ENCODE assay signal across 17 mouse cellular contexts in genomic region chr8:104308341-104308740, GRCm38 (mm10). TPM values are rescaled to one million over a fixed set of nuclear protein-coding genes. Genes with fewer than 3 reads are reported as not detected.
A peak's percentile ranks its signal among the peaks of the same experiment; 100 is the strongest.
DNase-seq lines count a peak whose midpoint lies in the region; ATAC-seq and TF ChIP-seq lines count a peak whose summit lies in the region.
"Not testable (repeated sequence)": the region's sequence is repeated elsewhere in the genome, so short reads cannot be mapped to it uniquely, and the experiment has no call there.
"Had no signal": no experiment of that assay in that cellular context is flagged by ENCODE, and none has a peak within 500 bp of the region (broad histone marks: within the 10 kb centered on the region; RNA-seq: fewer than 3 reads in every experiment).

No protein-coding gene starts in this region.

- not testable (repeated sequence) for H3K27me3 ChIP-seq in intestine, embryonic 15.5 days (replicated peaks); intestine, postnatal 0 days (replicated peaks; ENCODE audit: control insufficient read depth, insufficient read depth, low read length); liver, embryonic 12.5 days (replicated peaks); stomach, postnatal 0 days (ENCODE audit: control insufficient read depth, insufficient read depth, low read length)

- ATAC-seq in intestine, embryonic 15.5 days = peak; percentile 66; the same call in 1 of the 2 replicates
- ATAC-seq in intestine, postnatal 0 days = 0 out of 2 replicates have a peak, but pooled peaks have one; percentile 31
- peak; percentile 51; the same call in 1 of the 2 replicates for ATAC-seq in liver, embryonic 12.5 days
- peak; percentile 45; the same call in 1 of the 2 replicates for ATAC-seq in stomach, postnatal 0 days (ENCODE audit: low FRiP score, low TSS enrichment)

- 45% methylated on average over 6 of the region's 6 CpGs for WGBS in intestine, embryonic 15.5 days
- 29% methylated on average over 6 of the region's 6 CpGs for WGBS in intestine, postnatal 0 days
- WGBS in liver, embryonic 12.5 days (ENCODE audit: insufficient replicate concordance) = 40% methylated on average over 6 of the region's 6 CpGs
- 39% methylated on average over 6 of the region's 6 CpGs for WGBS in stomach, postnatal 0 days

- TF ChIP-seq CTCF in intestine, postnatal 0 days (IDR thresholded peaks at IDR 0.05; ENCODE audit: low read depth); stomach, postnatal 0 days (IDR thresholded peaks at IDR 0.05; ENCODE audit: low read depth): not testable (repeated sequence)

- not testable (repeated sequence) for H3K9ac ChIP-seq in intestine, embryonic 15.5 days; intestine, postnatal 0 days (ENCODE audit: low read depth, low read length); liver, embryonic 12.5 days; stomach, postnatal 0 days (ENCODE audit: low read length)

- H3K4me2 ChIP-seq in intestine, embryonic 15.5 days (replicated peaks); intestine, postnatal 0 days (replicated peaks; ENCODE audit: low read depth); liver, embryonic 12.5 days; stomach, postnatal 0 days (replicated peaks; ENCODE audit: low read depth): not testable (repeated sequence)

- H3K9me3 ChIP-seq in intestine, embryonic 15.5 days; intestine, postnatal 0 days (ENCODE audit: control insufficient read depth); liver, embryonic 12.5 days (replicated peaks); stomach, postnatal 0 days (ENCODE audit: control insufficient read depth, low read length): not testable (repeated sequence)

- TF ChIP-seq EP300 in stomach, postnatal 0 days (optimal IDR thresholded peaks at IDR 0.05) = not testable (repeated sequence)

- H3K4me1 ChIP-seq in intestine, embryonic 15.5 days (replicated peaks); intestine, postnatal 0 days (replicated peaks; ENCODE audit: control insufficient read depth, insufficient read depth, low read length); liver, embryonic 12.5 days; stomach, postnatal 0 days (replicated peaks; ENCODE audit: control insufficient read depth, insufficient read depth): not testable (repeated sequence)

- H3K4me3 ChIP-seq in intestine, embryonic 15.5 days (replicated peaks); intestine, postnatal 0 days (ENCODE audit: low read depth, low read length); liver, embryonic 12.5 days; stomach, postnatal 0 days (ENCODE audit: low read depth, low read length): not testable (repeated sequence)

- peak; percentile 28 for DNase-seq in ES-CJ7 (ENCODE audit: low read depth, low spot score)
- peak; percentile 76 for DNase-seq in heart, adult 11 months
- DNase-seq in stomach, postnatal 0 days (ENCODE audit: low spot score) = not testable (repeated sequence)

- not testable (repeated sequence) for H3K36me3 ChIP-seq in intestine, embryonic 15.5 days; intestine, postnatal 0 days (ENCODE audit: control insufficient read depth, insufficient read depth); liver, embryonic 12.5 days; stomach, postnatal 0 days (ENCODE audit: control insufficient read depth, insufficient read depth, low read length)

- not testable (repeated sequence) for H3K27ac ChIP-seq in intestine, embryonic 15.5 days; intestine, postnatal 0 days (ENCODE audit: low read depth, low read length); liver, embryonic 12.5 days; stomach, postnatal 0 days (replicated peaks)

RNA-seq across cellular contexts. Expression of gene Gm45711, which starts 1.5 kb away (rescaled TPM):
- polyA plus RNA-seq in intestine, embryonic 15.5 days (2015; fragmentation: Nextera tagmentation; extraction: Ambion mirVana) = not detected in 2 replicates
- polyA plus RNA-seq in intestine, postnatal 0 days (2015; fragmentation: Nextera tagmentation; extraction: Ambion mirVana) = not detected in 2 replicates
- not detected in 2 replicates for polyA plus RNA-seq in liver, embryonic 12.5 days (2016; fragmentation: Nextera tagmentation; extraction: Ambion mirVana)
- polyA plus RNA-seq in stomach, postnatal 0 days (2015; fragmentation: Nextera tagmentation; extraction: Ambion mirVana) = not detected in 2 replicates
- polyA plus RNA-seq: activated CD4-positive, CD25-positive, alpha-beta regulatory T cell, adult 4 months; CD4-positive, CD25-positive, alpha-beta regulatory T cell, adult 4 months; cerebellum, adult 2 months; cortical plate, adult 2 months; embryonic facial prominence, embryonic 10.5 days; embryonic facial prominence, embryonic 12.5 days; embryonic facial prominence, embryonic 14.5 days; forebrain, embryonic 11.5 days; forebrain, embryonic 13.5 days; forebrain, embryonic 15.5 days; forebrain, postnatal 0 days had no signal

RNA-seq across cellular contexts. Expression of gene Cmtm1, which starts 1.6 kb away (rescaled TPM):
- polyA plus RNA-seq in intestine, embryonic 15.5 days (2015; fragmentation: Nextera tagmentation; extraction: Ambion mirVana) = not detected in 2 replicates
- not detected in 2 replicates for polyA plus RNA-seq in intestine, postnatal 0 days (2015; fragmentation: Nextera tagmentation; extraction: Ambion mirVana)
- not detected in 2 replicates for polyA plus RNA-seq in liver, embryonic 12.5 days (2016; fragmentation: Nextera tagmentation; extraction: Ambion mirVana)
- polyA plus RNA-seq in stomach, postnatal 0 days (2015; fragmentation: Nextera tagmentation; extraction: Ambion mirVana) = not detected in 2 replicates
- polyA plus RNA-seq: activated CD4-positive, CD25-positive, alpha-beta regulatory T cell, adult 4 months; CD4-positive, CD25-positive, alpha-beta regulatory T cell, adult 4 months; cerebellum, adult 2 months; cortical plate, adult 2 months; embryonic facial prominence, embryonic 10.5 days; embryonic facial prominence, embryonic 12.5 days; embryonic facial prominence, embryonic 14.5 days; forebrain, embryonic 11.5 days; forebrain, embryonic 13.5 days; forebrain, embryonic 15.5 days; forebrain, postnatal 0 days had no signal

RNA-seq across cellular contexts. Expression of gene Gm11020, which starts 13.0 kb away (rescaled TPM):
- polyA plus RNA-seq in intestine, embryonic 15.5 days (2015; fragmentation: Nextera tagmentation; extraction: Ambion mirVana) = not detected in 2 replicates
- not detected in 2 replicates for polyA plus RNA-seq in intestine, postnatal 0 days (2015; fragmentation: Nextera tagmentation; extraction: Ambion mirVana)
- not detected in 2 replicates for polyA plus RNA-seq in liver, embryonic 12.5 days (2016; fragmentation: Nextera tagmentation; extraction: Ambion mirVana)
- polyA plus RNA-seq in stomach, postnatal 0 days (2015; fragmentation: Nextera tagmentation; extraction: Ambion mirVana) = not detected in 2 replicates
- polyA plus RNA-seq: activated CD4-positive, CD25-positive, alpha-beta regulatory T cell, adult 4 months; CD4-positive, CD25-positive, alpha-beta regulatory T cell, adult 4 months; cerebellum, adult 2 months; cortical plate, adult 2 months; embryonic facial prominence, embryonic 10.5 days; embryonic facial prominence, embryonic 12.5 days; embryonic facial prominence, embryonic 14.5 days; forebrain, embryonic 11.5 days; forebrain, embryonic 13.5 days; forebrain, embryonic 15.5 days; forebrain, postnatal 0 days had no signal

RNA-seq across cellular contexts. Expression of gene Cmtm2b, which starts 13.7 kb away (rescaled TPM):
- not detected in 2 replicates for polyA plus RNA-seq in intestine, embryonic 15.5 days (2015; fragmentation: Nextera tagmentation; extraction: Ambion mirVana)
- not detected in 2 replicates for polyA plus RNA-seq in intestine, postnatal 0 days (2015; fragmentation: Nextera tagmentation; extraction: Ambion mirVana)
- polyA plus RNA-seq in liver, embryonic 12.5 days (2016; fragmentation: Nextera tagmentation; extraction: Ambion mirVana) = not detected in 2 replicates
- not detected in 2 replicates for polyA plus RNA-seq in stomach, postnatal 0 days (2015; fragmentation: Nextera tagmentation; extraction: Ambion mirVana)
- polyA plus RNA-seq: activated CD4-positive, CD25-positive, alpha-beta regulatory T cell, adult 4 months; CD4-positive, CD25-positive, alpha-beta regulatory T cell, adult 4 months; cerebellum, adult 2 months; cortical plate, adult 2 months; embryonic facial prominence, embryonic 10.5 days; embryonic facial prominence, embryonic 12.5 days; embryonic facial prominence, embryonic 14.5 days; forebrain, embryonic 11.5 days; forebrain, embryonic 13.5 days; forebrain, embryonic 15.5 days; forebrain, postnatal 0 days had no signal

RNA-seq across cellular contexts. Expression of gene Cmtm2a, which starts 15.4 kb away (rescaled TPM):
- not detected in 2 replicates for polyA plus RNA-seq in intestine, embryonic 15.5 days (2015; fragmentation: Nextera tagmentation; extraction: Ambion mirVana)
- polyA plus RNA-seq in intestine, postnatal 0 days (2015; fragmentation: Nextera tagmentation; extraction: Ambion mirVana) = not detected in 2 replicates
- not detected in 2 replicates for polyA plus RNA-seq in liver, embryonic 12.5 days (2016; fragmentation: Nextera tagmentation; extraction: Ambion mirVana)
- polyA plus RNA-seq in stomach, postnatal 0 days (2015; fragmentation: Nextera tagmentation; extraction: Ambion mirVana) = not detected in 2 replicates
- polyA plus RNA-seq: activated CD4-positive, CD25-positive, alpha-beta regulatory T cell, adult 4 months; cerebellum, adult 2 months; cortical plate, adult 2 months; embryonic facial prominence, embryonic 10.5 days; embryonic facial prominence, embryonic 12.5 days; embryonic facial prominence, embryonic 14.5 days; forebrain, embryonic 11.5 days; forebrain, embryonic 13.5 days; forebrain, embryonic 15.5 days had no signal
